14 mouse cellular contexts compared by ENCODE assay signal in genomic region chr17:31216068-31216955, GRCm38 (mm10). TPM values are rescaled to one million over a fixed set of nuclear protein-coding genes. Genes with fewer than 3 reads are reported as not detected.
DNase-seq lines count a peak whose midpoint lies in the region; ATAC-seq and TF ChIP-seq lines count a peak whose summit lies in the region.
"Had no signal": no experiment of that assay in that cellular context is flagged by ENCODE, and none has a peak within 500 bp of the region (broad histone marks: within the 10 kb centered on the region; RNA-seq: fewer than 3 reads in every experiment).

No protein-coding gene starts in this region.

- no peaks in the 10 kb centered on the region for H3K9me3 ChIP-seq in lung, embryonic 14.5 days (ENCODE audit: low read depth, low read length)
- H3K9me3 ChIP-seq: heart, embryonic 13.5 days; liver, embryonic 13.5 days had no signal

- H3K27ac ChIP-seq in lung, embryonic 14.5 days (ENCODE audit: low read depth): no peak overlapping the region
- no peak overlapping the region for H3K27ac ChIP-seq in layer of hippocampus, adult 2 months
- H3K27ac ChIP-seq: heart, embryonic 13.5 days; liver, embryonic 13.5 days had no signal

- no peak for TF ChIP-seq CTCF in lung, embryonic 14.5 days (IDR thresholded peaks at IDR 0.05; ENCODE audit: low read depth)
- no peak for TF ChIP-seq CTCF in layer of hippocampus, adult 2 months (conservative IDR thresholded peaks at IDR 0.05)

- 48% methylated on average over 5 of the region's 5 CpGs for WGBS in lung, embryonic 14.5 days

- H3K4me2 ChIP-seq in lung, embryonic 14.5 days: no peak overlapping the region
- H3K4me2 ChIP-seq: heart, embryonic 13.5 days; liver, embryonic 13.5 days had no signal

- no peak overlapping the region for H3K9ac ChIP-seq in lung, embryonic 14.5 days
- H3K9ac ChIP-seq: heart, embryonic 13.5 days; liver, embryonic 13.5 days had no signal

- DNase-seq in cerebellum, adult 11 months: peak; percentile 4
- no peak for DNase-seq in cerebellum, adult 11-12 months
- DNase-seq in lung, embryonic 14.5 days: peak; percentile 22
- DNase-seq in lung, postnatal 14 days: no peak
- peak; percentile 44 for DNase-seq in splenic B cell, adult 2 months (ENCODE audit: low read depth, low spot score)
- no peak for DNase-seq in thymus, postnatal 0 days (ENCODE audit: low spot score)
- no peak for DNase-seq in layer of hippocampus, adult 2 months (ENCODE audit: low spot score in 2 of 2)
- DNase-seq: embryo, embryonic 11 days; liver, embryonic 13.5 days; thymus, adult 18-20 months had no signal

- ATAC-seq in lung, embryonic 14.5 days (ENCODE audit: insufficient read depth): no peak
- peak; percentile 30 for ATAC-seq in inflammation-experienced regulatory T-cells, adult 6 months

- H3K27me3 ChIP-seq in lung, embryonic 14.5 days (ENCODE audit: insufficient read depth, low read length): no peaks in the 10 kb centered on the region
- no peaks in the 10 kb centered on the region for H3K27me3 ChIP-seq in splenic B cell, adult 2 months (ENCODE audit: control insufficient read depth, insufficient read depth, low read length, poor library complexity, severe bottlenecking)
- H3K27me3 ChIP-seq: liver, embryonic 13.5 days had no signal

- H3K4me3 ChIP-seq in lung, embryonic 14.5 days (ENCODE audit: low read depth, low read length): no peak overlapping the region
- no peak overlapping the region for H3K4me3 ChIP-seq in layer of hippocampus, adult 2 months
- H3K4me3 ChIP-seq: heart, embryonic 13.5 days; liver, embryonic 13.5 days had no signal

- H3K4me1 ChIP-seq in lung, embryonic 14.5 days (ENCODE audit: insufficient read depth): no peaks in the 10 kb centered on the region
- H3K4me1 ChIP-seq: heart, embryonic 13.5 days had no signal

- no peaks in the 10 kb centered on the region for H3K36me3 ChIP-seq in lung, embryonic 14.5 days (ENCODE audit: insufficient read depth)
- H3K36me3 ChIP-seq in splenic B cell, adult 2 months (ENCODE audit: control insufficient read depth, insufficient read depth, low read length, poor library complexity, severe bottlenecking): no peaks in the 10 kb centered on the region
- H3K36me3 ChIP-seq: heart, embryonic 13.5 days had no signal

RNA-seq across cellular contexts. Expression of gene Ubash3a, which starts 8.6 kb away (rescaled TPM):
- polyA plus RNA-seq in lung, embryonic 14.5 days (2014; fragmentation: Nextera tagmentation; extraction: Ambion mirVana): 0.26 and 0.64 TPM in 2 replicates
- polyA plus RNA-seq in inflammation-experienced regulatory T-cells, adult 6 months (2017; shearing (Covaris generic)): 100 to 1,000 TPM; 224 to 328 (median 255) TPM
- 66.8 and 75.0 TPM in 2 replicates for polyA plus RNA-seq in thymus, postnatal 0 days (2015; fragmentation: Nextera tagmentation; extraction: Ambion mirVana)
- total RNA-seq in layer of hippocampus, adult 2 months (2021): under 1 TPM; 0.66 to 0.95 TPM
- polyA plus RNA-seq: frontal cortex, adult 2 months had no signal

RNA-seq across cellular contexts. Expression of gene Tmprss3, which starts 17.5 kb away (rescaled TPM):
- not detected in 2 replicates for polyA plus RNA-seq in lung, embryonic 14.5 days (2014; fragmentation: Nextera tagmentation; extraction: Ambion mirVana)
- polyA plus RNA-seq in inflammation-experienced regulatory T-cells, adult 6 months (2017; shearing (Covaris generic)): 1 to 10 TPM; 1.3 to 5.3 (median 4.6) TPM
- 0.13 and 0.25 TPM in 2 replicates for polyA plus RNA-seq in thymus, postnatal 0 days (2015; fragmentation: Nextera tagmentation; extraction: Ambion mirVana)
- not detected for total RNA-seq in layer of hippocampus, adult 2 months (2021)
- total RNA-seq: layer of hippocampus, adult 18-20 months had no signal
- polyA plus RNA-seq: heart, embryonic 13.5 days had no signal

RNA-seq across cellular contexts. Expression of gene Tff1, which starts 51.2 kb away (rescaled TPM):
- not detected in 2 replicates for polyA plus RNA-seq in lung, embryonic 14.5 days (2014; fragmentation: Nextera tagmentation; extraction: Ambion mirVana)
- polyA plus RNA-seq in inflammation-experienced regulatory T-cells, adult 6 months (2017; shearing (Covaris generic)): under 1 TPM in 1 of 3 experiments, not detected in 2; 0.70 TPM
- 4.3 and 7.4 TPM in 2 replicates for polyA plus RNA-seq in thymus, postnatal 0 days (2015; fragmentation: Nextera tagmentation; extraction: Ambion mirVana)
- not detected for total RNA-seq in layer of hippocampus, adult 2 months (2021)
- total RNA-seq: layer of hippocampus, adult 18-20 months had no signal
- polyA plus RNA-seq: frontal cortex, adult 2 months; heart, embryonic 13.5 days; liver, embryonic 13.5 days had no signal

Comparison
In these comparisons a context has a peak if more than half of its experiments do, and no peak if none do; other contexts are left out.
1. DNase-seq: peak in cerebellum, adult 11 months (single experiment), lung, embryonic 14.5 days (single experiment) and splenic B cell, adult 2 months (single experiment); none in cerebellum, adult 11-12 months (single experiment), lung, postnatal 14 days (single experiment), thymus, postnatal 0 days (single experiment) and layer of hippocampus, adult 2 months (0 of 2).
2. RNA of gene Ubash3a, which starts 8.6 kb away (polyA plus RNA-seq): 224 to 328 TPM in inflammation-experienced regulatory T-cells, adult 6 months and 66.8 to 75.0 TPM in thymus, postnatal 0 days; 0.26 to 0.64 TPM in lung, embryonic 14.5 days; every median in the first group is over 10 times any median in the second.